Mouse (Mus musculus) heart, embryonic 10.5 days (tissue): ENCODE data around the gene Fam193b. TPM values are rescaled to one million over a fixed set of nuclear protein-coding genes. Genes with fewer than 3 reads are reported as not detected.

Experiments
- DNase-seq: peaks from one replicate; pipeline ENCODE4 v3.0.0-alpha.2; 2017; ENCODE audit warnings: low spot score
- H3K27ac ChIP-seq: fragments of 300-500 bp; sonication (generic); 2 replicates; pipeline ENCODE4 v1.5.1; 2016; ENCODE audit warnings: mild to moderate bottlenecking
- H3K27me3 ChIP-seq: fragments of 300-500 bp; sonication (generic); 2 replicates; pipeline ENCODE4 v1.6.1; 2016; ENCODE audit warnings: mild to moderate bottlenecking; ENCODE audit not compliant: poor library complexity, insufficient read depth, severe bottlenecking
- H3K36me3 ChIP-seq: fragments of 300-500 bp; sonication (generic); 2 replicates; pipeline ENCODE4 v1.6.1; 2016; ENCODE audit warnings: mild to moderate bottlenecking, moderate library complexity
- H3K4me1 ChIP-seq: fragments of 300-500 bp; sonication (generic); 2 replicates; pipeline ENCODE4 v1.6.1; 2016; ENCODE audit warnings: mild to moderate bottlenecking
- H3K4me3 ChIP-seq: fragments of 300-500 bp; sonication (generic); 2 replicates; pipeline ENCODE4 v1.5.1; 2016; ENCODE audit warnings: mild to moderate bottlenecking, moderate library complexity
- H3K9me3 ChIP-seq: fragments of 300-500 bp; sonication (generic); 2 replicates; pipeline ENCODE4 v1.6.1; 2016; ENCODE audit warnings: mild to moderate bottlenecking, moderate library complexity
- WGBS: fragments of 180-500 bp; shearing (Covaris S2); methylation state at CpG from one replicate; pipeline ENCODE4 v1.1.7; 2016; 5-methylcytosine and 5-hydroxymethylcytosine counted together
- microRNA-seq: library from miRNA; unstranded; fragments of <30 nt; microRNA quantifications from one replicate; pipeline ENCODE4, GENCODE M21; 2017
- polyA plus RNA-seq: library from polyadenylated mRNA; unstranded; fragments of >200 nt; fragmentation: Nextera tagmentation; extraction: Ambion mirVana; gene quantifications from 2 replicates; pipeline ENCODE4 v1.2.1, GENCODE M21; 2016

The Fam193b gene
- polyA plus RNA-seq, 1 experiment from 2014 or later = 44.0 TPM

DNA sequence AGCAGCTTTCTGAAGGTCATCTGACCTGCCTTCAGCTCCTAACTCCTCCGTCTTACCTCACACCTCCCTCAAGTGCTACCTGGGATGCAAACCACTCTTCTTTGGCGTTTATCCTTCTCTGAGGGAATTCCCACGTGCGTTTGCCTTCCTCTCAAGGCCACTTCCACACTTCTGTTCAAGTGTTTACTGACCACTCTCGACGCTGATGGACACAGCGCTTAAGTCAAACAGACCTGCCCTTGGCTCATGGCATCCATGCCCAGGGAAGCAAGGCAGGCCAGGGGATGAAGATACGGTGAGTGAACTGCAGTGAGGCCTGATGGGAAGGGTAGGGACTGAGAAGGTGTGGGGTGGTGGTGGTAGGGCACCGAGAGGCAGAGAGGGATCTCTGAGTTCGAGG lies 70.3 kb downstream of the Fam193b start:
- Histone ChIP-seq H3K4me1 (peaks cover 23% of the 10 kb centered on the region), H3K36me3 (peaks cover 83% of the 10 kb centered on the region), H3K27me3 (peaks cover 30% of the 10 kb centered on the region), H3K4me3 (no peak overlapping the region), H3K27ac (no peak overlapping the region), H3K9me3 (no peaks in the 10 kb centered on the region)
- DNase-seq = no peak
- WGBS = 73% methylated on average over 10 of the region's 10 CpGs

DNA sequence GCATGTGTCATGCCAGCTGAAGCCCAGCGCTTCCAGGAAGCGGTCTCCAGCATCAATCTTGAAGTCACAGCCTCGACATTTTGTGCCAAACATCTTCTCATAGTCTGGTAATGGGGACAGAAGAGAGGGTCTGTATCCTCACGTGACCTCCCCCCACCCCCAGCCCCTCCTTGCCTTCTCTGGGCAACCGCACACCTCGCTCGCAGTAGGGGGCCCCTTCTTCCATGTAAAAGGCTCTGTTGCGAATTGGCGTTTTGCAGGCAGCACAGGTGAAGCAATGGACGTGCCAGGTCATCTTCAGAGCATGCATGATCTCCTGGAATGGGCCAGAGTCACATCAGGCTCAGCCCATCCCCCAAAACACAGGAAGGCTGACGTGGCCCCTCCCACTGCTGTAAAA lies 72.0 kb downstream of the Fam193b start:
- no peak for DNase-seq
- Histone ChIP-seq H3K36me3 (peaks cover 66% of the 10 kb centered on the region), H3K27me3 (peaks cover 34% of the 10 kb centered on the region), H3K4me1 (peaks cover 34% of the 10 kb centered on the region), H3K9me3 (no peaks in the 10 kb centered on the region), H3K27ac (no peak overlapping the region), H3K4me3 (no peak overlapping the region)
- 74% methylated on average over 11 of the region's 11 CpGs for WGBS

DNA sequence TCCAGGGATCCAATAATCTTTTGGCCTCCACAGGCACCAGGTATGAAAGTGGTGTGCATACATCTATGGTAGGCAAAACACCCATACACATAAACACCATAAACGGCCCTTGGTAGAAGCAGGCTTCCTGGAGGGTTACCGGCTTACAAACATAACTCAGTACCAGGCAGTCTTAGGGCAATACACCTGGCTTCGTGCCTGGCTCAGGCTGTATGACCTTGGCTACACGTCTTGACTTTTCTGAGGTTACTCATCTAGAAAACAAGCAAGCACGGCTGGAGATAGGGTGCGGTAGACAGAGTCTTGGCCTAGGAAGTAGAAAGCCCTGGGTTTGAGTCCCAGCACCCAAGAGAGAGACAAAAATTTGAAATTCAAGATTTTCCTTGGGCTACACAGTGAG lies 74.3 kb downstream of the Fam193b start:
- H3K9me3 ChIP-seq = no peaks in the 10 kb centered on the region
- H3K27ac ChIP-seq = no peak overlapping the region
- H3K27me3 ChIP-seq = peaks cover 56% of the 10 kb centered on the region
- DNase-seq = no peak
- H3K4me1 ChIP-seq = peaks cover 39% of the 10 kb centered on the region
- H3K36me3 ChIP-seq = peaks cover 44% of the 10 kb centered on the region
- H3K4me3 ChIP-seq = no peak overlapping the region
- 84% methylated on average over 6 of the region's 6 CpGs for WGBS

DNA sequence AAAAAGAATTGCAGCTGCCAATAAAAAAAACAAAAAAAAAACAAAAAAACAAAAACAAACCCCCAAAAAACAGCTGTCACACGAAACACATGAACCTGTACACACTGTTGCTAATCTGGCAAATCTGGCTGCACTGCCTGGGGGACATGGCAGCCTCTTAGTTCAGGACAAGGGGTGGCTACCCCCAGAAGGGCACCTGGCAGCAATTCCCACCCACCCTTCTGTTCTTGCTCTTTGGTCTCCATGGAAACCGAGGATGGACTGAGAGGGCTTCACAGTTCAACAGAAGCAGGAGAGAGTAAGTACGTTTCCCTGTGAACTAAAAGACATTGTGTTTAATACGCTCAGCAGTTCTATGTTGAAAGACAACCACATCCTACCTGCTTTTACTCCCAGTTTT lies 75.2 kb downstream of the Fam193b start:
- Histone ChIP-seq H3K27ac (no peak overlapping the region), H3K9me3 (no peaks in the 10 kb centered on the region), H3K27me3 (peaks cover 66% of the 10 kb centered on the region), H3K4me1 (peaks cover 39% of the 10 kb centered on the region), H3K36me3 (peaks cover 36% of the 10 kb centered on the region), H3K4me3 (no peak overlapping the region)
- no peak for DNase-seq
- WGBS = 30% methylated on average over 4 of the region's 4 CpGs

DNA sequence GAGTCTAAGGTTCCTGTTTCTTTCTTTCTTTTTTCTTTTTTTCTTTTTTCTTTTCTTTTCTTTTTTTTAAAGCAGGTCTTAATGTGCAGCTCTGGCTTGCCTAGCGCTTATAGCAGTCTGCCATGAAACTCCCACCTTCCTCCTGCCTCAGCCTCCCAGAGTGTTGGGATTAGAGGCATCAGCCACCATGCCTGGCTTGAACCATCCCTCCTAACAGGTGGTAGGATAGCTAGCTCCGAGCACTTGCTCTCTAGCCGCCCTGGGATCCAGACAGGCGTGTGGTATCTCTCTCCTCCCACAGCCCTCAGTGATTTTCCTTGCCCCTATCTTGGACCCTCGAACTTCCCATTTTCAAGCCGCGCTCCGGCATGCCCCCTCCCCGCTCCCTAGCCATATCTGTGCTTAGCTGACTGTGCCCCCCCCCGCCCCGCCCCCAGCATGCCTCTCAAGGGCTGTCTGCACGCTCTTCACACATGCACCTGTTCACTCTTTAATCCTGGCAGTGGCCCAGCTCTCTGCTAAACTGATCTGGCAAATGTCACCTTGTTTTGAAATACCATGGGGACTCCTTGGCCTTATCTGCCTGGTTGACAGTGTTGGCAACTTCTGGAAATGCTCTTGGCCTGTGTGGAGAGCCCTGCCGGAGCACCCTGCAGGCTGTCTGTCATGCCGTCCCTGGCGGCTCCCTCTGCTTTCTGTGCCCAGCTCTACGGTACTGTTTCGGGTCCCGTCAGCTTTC lies 75.9 kb downstream of the Fam193b start:
- no peaks in the 10 kb centered on the region for H3K9me3 ChIP-seq
- peaks cover 62% of the 10 kb centered on the region for H3K27me3 ChIP-seq
- H3K4me1 ChIP-seq = peaks cover 34% of the 10 kb centered on the region
- peaks cover 29% of the 10 kb centered on the region for H3K36me3 ChIP-seq
- 6% methylated on average over 18 of the region's 18 CpGs for WGBS
- peak overlapping the region; percentile 47; the same call in 1 of the 2 replicates for H3K27ac ChIP-seq
- peak overlapping the region; percentile 18; the same call in 1 of the 2 replicates for H3K4me3 ChIP-seq
- DNase-seq = peak; percentile 91

DNA sequence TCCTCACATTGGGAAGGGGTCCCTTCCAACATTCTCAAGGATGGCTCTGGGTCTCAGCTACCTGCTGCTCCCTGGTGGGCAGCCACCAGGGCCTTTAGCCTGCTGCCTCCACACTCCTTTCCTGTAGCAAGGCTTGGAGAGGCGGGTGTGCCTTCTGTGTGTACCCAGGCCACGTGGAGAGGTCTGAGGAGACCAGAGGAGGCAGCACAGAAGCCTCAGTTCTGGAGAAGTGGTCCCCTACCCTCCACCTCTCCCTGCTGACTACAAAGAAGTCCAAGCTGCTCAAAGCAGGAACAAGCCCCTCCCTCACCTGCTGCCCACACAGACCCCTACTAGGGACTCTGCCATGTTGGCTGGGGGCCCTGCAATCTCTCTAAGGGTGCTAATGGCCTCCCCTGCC lies 76.7 kb downstream of the Fam193b start:
- peaks cover 23% of the 10 kb centered on the region for H3K36me3 ChIP-seq
- H3K9me3 ChIP-seq = no peaks in the 10 kb centered on the region
- peaks cover 34% of the 10 kb centered on the region for H3K4me1 ChIP-seq
- no peak for DNase-seq
- H3K27ac ChIP-seq = peak overlapping the region; percentile 17; the same call in 1 of the 2 replicates
- H3K4me3 ChIP-seq = no peak overlapping the region
- H3K27me3 ChIP-seq = peaks cover 66% of the 10 kb centered on the region
- 6% methylated on average over 2 of the region's 2 CpGs for WGBS

Small RNAs within 50 kb of the gene (microRNA-seq; reads per million reads assigned to microRNA genes)
- gene Mir6945 = 11.4 reads per million, percentile 26 among the genes with 10 or more reads in this experiment

Other genes starting within 250 kb of the Fam193b start
- gene Rab24, start 249.2 kb downstream of the Fam193b start, polyA plus RNA-seq = 57.4 and 76.2 TPM in 2 replicates
- 14.3 and 15.0 TPM in 2 replicates for gene Mxd3, start 241.3 kb downstream of the Fam193b start, polyA plus RNA-seq
- gene Lman2, start 208.3 kb downstream of the Fam193b start, polyA plus RNA-seq = 114 and 117 TPM in 2 replicates
- 0.18 and 0.68 TPM in 2 replicates for gene Rgs14, start 201.4 kb downstream of the Fam193b start, polyA plus RNA-seq
- not detected in 2 replicates for gene Slc34a1, start 172.9 kb downstream of the Fam193b start, polyA plus RNA-seq
- not detected in 2 replicates for gene Pfn3, start 155.9 kb downstream of the Fam193b start, polyA plus RNA-seq
- 0.21 and 8.5 TPM in 2 replicates for gene F12, start 144.3 kb downstream of the Fam193b start, polyA plus RNA-seq
- 29.5 and 44.2 TPM in 2 replicates for gene Grk6, start 126.0 kb downstream of the Fam193b start, polyA plus RNA-seq
- gene Prr7, start 106.9 kb downstream of the Fam193b start, polyA plus RNA-seq = 0.17 and 0.21 TPM in 2 replicates
- 101 and 166 TPM in 2 replicates for gene Dbn1, start 83.0 kb downstream of the Fam193b start, polyA plus RNA-seq
- 397 and 462 TPM in 2 replicates for gene Pdlim7, start 57.4 kb downstream of the Fam193b start, polyA plus RNA-seq
- 0.57 and 2.4 TPM in 2 replicates for gene Dok3, start 41.8 kb downstream of the Fam193b start, polyA plus RNA-seq
- 43.4 and 64.1 TPM in 2 replicates for gene Ddx41, start 34.5 kb downstream of the Fam193b start, polyA plus RNA-seq
- 129 and 173 TPM in 2 replicates for gene Tmed9, start 2.6 kb upstream of the Fam193b start, polyA plus RNA-seq
- 23.9 and 27.6 TPM in 2 replicates for gene B4galt7, start 28.8 kb upstream of the Fam193b start, polyA plus RNA-seq
- 31.3 and 41.8 TPM in 2 replicates for gene Caml, start 51.9 kb upstream of the Fam193b start, polyA plus RNA-seq
- 26.8 and 36.4 TPM in 2 replicates for gene Ddx46, start 63.9 kb upstream of the Fam193b start, polyA plus RNA-seq
- gene B230219D22Rik, start 122.0 kb upstream of the Fam193b start, polyA plus RNA-seq = 61.1 and 61.3 TPM in 2 replicates
- 61.3 and 69.5 TPM in 2 replicates for gene Txndc15, start 143.5 kb upstream of the Fam193b start, polyA plus RNA-seq
- 52.3 and 54.2 TPM in 2 replicates for gene Pcbd2, start 156.2 kb upstream of the Fam193b start, polyA plus RNA-seq
- gene Catsper3, start 213.4 kb upstream of the Fam193b start, polyA plus RNA-seq = 0.10 TPM in 1 of 2 replicates, not detected in the other